Mouse (Mus musculus): ENCODE measurements around the gene Rnf123. TPM values are rescaled to one million over a fixed set of nuclear protein-coding genes. Genes with fewer than 3 reads are reported as not detected.

The Rnf123 gene
- polyA plus RNA-seq (2015; fragmentation: Nextera tagmentation; extraction: Ambion mirVana), result 32.1 and 42.2 TPM in 2 replicates

GRCm38 (mm10) chr9:108082988-108083431, at the start of gene Rnf123:
TSS of gene Rnf123 (minus strand) at chr9:108083346.

GRCm38 (mm10) chr9:108094184-108094941, 11.2 kb upstream of the Rnf123 start, which contains the start of gene Apeh:
TSS of gene Apeh (minus strand) at chr9:108094606.

GRCm38 (mm10) chr9:108080168-108080567, 3.0 kb downstream of the Rnf123 start, which contains the start of gene Mst1:
TSS of gene Mst1 (plus strand) at chr9:108080436.

DNA sequence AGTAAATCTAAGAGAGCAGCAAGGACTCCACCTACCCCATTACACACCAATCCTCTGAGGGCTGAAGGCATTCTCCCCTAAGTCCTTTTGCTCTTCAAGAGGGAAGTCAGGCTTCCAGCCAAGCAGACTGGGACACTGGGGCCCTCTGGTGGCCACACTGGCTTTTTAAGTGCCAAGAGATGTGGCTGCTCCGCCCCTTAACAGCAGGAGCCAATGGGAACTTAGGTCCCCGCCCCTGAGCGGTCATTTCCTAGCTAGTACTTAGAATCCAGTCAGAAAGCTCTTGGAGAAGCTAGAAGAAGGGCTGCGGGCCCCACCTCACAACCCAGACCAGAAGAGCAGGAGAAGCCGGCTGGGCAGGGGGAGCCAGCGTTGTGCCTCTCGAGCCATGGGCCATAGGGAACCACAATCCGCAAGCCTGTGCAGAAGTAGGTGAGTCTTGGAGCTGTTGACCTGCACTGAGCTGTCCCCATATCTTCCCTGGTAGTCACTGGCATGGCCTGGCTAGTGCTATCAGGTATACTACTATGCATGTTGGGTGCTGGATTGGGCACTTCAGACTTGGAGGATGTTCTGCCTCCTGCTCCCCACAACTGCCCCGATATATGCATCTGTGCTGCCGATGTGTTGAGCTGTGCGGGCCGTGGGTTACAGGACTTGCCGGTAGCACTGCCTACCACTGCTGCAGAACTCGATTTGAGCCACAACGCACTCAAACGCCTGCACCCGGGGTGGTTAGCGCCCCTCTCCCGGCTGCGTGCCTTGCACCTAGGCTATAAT, 30.1 kb downstream of the Rnf123 start, which contains the start of gene Amigo3:
TSS of gene Amigo3 (plus strand) at position 275 of the 780 bp plus-strand sequence.

GRCm38 (mm10) chr9:108049016-108049455, 34.1 kb downstream of the Rnf123 start, which contains the start of gene Gmppb:
TSS of gene Gmppb (plus strand) at chr9:108049242.

DNA sequence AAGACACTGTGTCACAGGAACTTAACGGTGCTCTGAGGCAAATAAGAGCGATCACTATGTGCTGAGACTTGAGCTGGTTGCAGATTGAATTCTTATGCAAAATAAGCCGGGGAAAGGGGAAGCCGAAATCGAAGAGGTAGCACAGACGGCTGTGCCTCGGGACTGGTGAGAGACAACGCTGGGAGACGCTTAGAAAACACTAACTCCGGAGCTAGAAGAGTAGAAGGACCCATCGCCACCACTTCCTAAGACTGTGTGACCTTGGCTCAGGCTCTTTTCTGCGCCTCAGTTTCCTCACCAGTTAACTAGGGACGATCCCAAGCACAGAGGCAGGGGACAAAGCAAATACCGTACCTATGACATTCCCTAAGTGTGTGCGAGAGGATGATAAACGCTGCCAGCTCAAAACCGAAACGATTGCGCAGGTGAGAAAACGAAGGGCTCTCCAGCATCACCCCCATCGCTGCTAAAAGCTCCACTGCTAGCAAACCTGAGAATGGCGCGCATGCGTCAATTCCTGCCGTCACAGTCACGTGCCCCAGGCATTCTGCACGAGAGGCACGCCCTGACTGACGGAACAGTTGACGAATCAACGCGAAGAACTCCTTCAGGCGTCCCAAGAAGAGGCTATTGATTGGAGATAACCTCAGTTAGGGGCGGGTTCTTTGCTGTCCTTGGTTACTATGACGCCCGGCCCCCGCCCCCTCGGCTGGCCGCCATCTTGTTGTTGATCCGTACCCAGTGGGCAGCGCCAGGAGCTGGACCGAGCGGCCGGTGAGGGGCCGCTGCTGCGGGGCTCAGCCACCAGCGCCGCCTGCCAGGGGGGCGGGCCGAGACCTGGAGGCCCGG, 81.0 kb downstream of the Rnf123 start, which contains the start of gene Ip6k1:
TSS of gene Ip6k1 (plus strand) at position 580 of the 849 bp plus-strand sequence.

Small RNA genes within 50 kb of the gene (microRNA-seq; reads per million reads assigned to microRNA genes)
- gene Gm47303, result not detected
- not detected for gene Mir7088

Other genes with a start within 250 kb of the Rnf123 start
- gene Rbm6, start 210.1 kb downstream of the Rnf123 start, polyA plus RNA-seq (2015; fragmentation: Nextera tagmentation; extraction: Ambion mirVana), result 50.8 and 55.7 TPM in 2 replicates
- gene Mon1a, start 195.2 kb downstream of the Rnf123 start, polyA plus RNA-seq (2015; fragmentation: Nextera tagmentation; extraction: Ambion mirVana), result 13.8 and 15.2 TPM in 2 replicates
- 1.4 and 1.6 TPM in 2 replicates for gene Mst1r, start 176.5 kb downstream of the Rnf123 start, polyA plus RNA-seq (2015; fragmentation: Nextera tagmentation; extraction: Ambion mirVana)
- gene Actl11, start 154.9 kb downstream of the Rnf123 start, polyA plus RNA-seq (2015; fragmentation: Nextera tagmentation; extraction: Ambion mirVana), result not detected in 2 replicates
- gene Camkv, start 147.7 kb downstream of the Rnf123 start, polyA plus RNA-seq (2015; fragmentation: Nextera tagmentation; extraction: Ambion mirVana), result 83.3 and 101 TPM in 2 replicates
- gene Traip, start 133.2 kb downstream of the Rnf123 start, polyA plus RNA-seq (2015; fragmentation: Nextera tagmentation; extraction: Ambion mirVana), result 5.1 and 7.6 TPM in 2 replicates
- gene Uba7, start 107.8 kb downstream of the Rnf123 start, polyA plus RNA-seq (2015; fragmentation: Nextera tagmentation; extraction: Ambion mirVana), result 8.6 and 10.5 TPM in 2 replicates
- gene Gm20661, start 100.3 kb downstream of the Rnf123 start, polyA plus RNA-seq (2015; fragmentation: Nextera tagmentation; extraction: Ambion mirVana), result 0.36 and 0.93 TPM in 2 replicates
- 19.8 and 20.4 TPM in 2 replicates for gene Inka1, start 97.5 kb downstream of the Rnf123 start, polyA plus RNA-seq (2015; fragmentation: Nextera tagmentation; extraction: Ambion mirVana)
- gene Cdhr4, start 90.8 kb downstream of the Rnf123 start, polyA plus RNA-seq (2015; fragmentation: Nextera tagmentation; extraction: Ambion mirVana), result 1.2 and 2.5 TPM in 2 replicates
- 0.74 and 0.92 TPM in 2 replicates for gene Gm20662, start 87.0 kb downstream of the Rnf123 start, polyA plus RNA-seq (2015; fragmentation: Nextera tagmentation; extraction: Ambion mirVana)
- gene Ip6k1, start 80.8 kb downstream of the Rnf123 start, polyA plus RNA-seq (2015; fragmentation: Nextera tagmentation; extraction: Ambion mirVana), result 76.1 and 83.1 TPM in 2 replicates
- gene Gmppb, start 34.1 kb downstream of the Rnf123 start, polyA plus RNA-seq (2015; fragmentation: Nextera tagmentation; extraction: Ambion mirVana), result 21.2 and 23.7 TPM in 2 replicates
- 1.9 and 2.3 TPM in 2 replicates for gene Amigo3, start 30.2 kb downstream of the Rnf123 start, polyA plus RNA-seq (2015; fragmentation: Nextera tagmentation; extraction: Ambion mirVana)
- 0.25 TPM in 1 of 2 replicates, not detected in the other for gene Mst1, start 2.9 kb downstream of the Rnf123 start, polyA plus RNA-seq (2015; fragmentation: Nextera tagmentation; extraction: Ambion mirVana)
- 43.7 and 50.4 TPM in 2 replicates for gene Apeh, start 11.3 kb upstream of the Rnf123 start, polyA plus RNA-seq (2015; fragmentation: Nextera tagmentation; extraction: Ambion mirVana)
- gene Bsn, start 107.0 kb upstream of the Rnf123 start, polyA plus RNA-seq (2015; fragmentation: Nextera tagmentation; extraction: Ambion mirVana), result 8.2 and 11.6 TPM in 2 replicates
- gene Dag1, start 180.6 kb upstream of the Rnf123 start, polyA plus RNA-seq (2015; fragmentation: Nextera tagmentation; extraction: Ambion mirVana), result 74.1 and 75.7 TPM in 2 replicates
- 112 and 121 TPM in 2 replicates for gene Nicn1, start 207.1 kb upstream of the Rnf123 start, polyA plus RNA-seq (2015; fragmentation: Nextera tagmentation; extraction: Ambion mirVana)
- gene Amt, start 213.5 kb upstream of the Rnf123 start, polyA plus RNA-seq (2015; fragmentation: Nextera tagmentation; extraction: Ambion mirVana), result 30.6 and 33.3 TPM in 2 replicates
- 249 and 260 TPM in 2 replicates for gene Rhoa, start 222.8 kb upstream of the Rnf123 start, polyA plus RNA-seq (2015; fragmentation: Nextera tagmentation; extraction: Ambion mirVana)
- 69.9 and 77.0 TPM in 2 replicates for gene Tcta, start 222.8 kb upstream of the Rnf123 start, polyA plus RNA-seq (2015; fragmentation: Nextera tagmentation; extraction: Ambion mirVana)

Measured in neural tube, postnatal 0 days (tissue).